Mouse (Mus musculus): Measurements from ENCODE around the gene Lmf1. TPM values are rescaled to one million over a fixed set of nuclear protein-coding genes. Genes with fewer than 3 reads are reported as not detected.

The Lmf1 gene
- polyA plus RNA-seq (2016; fragmentation: Nextera tagmentation; extraction: Ambion mirVana): 20.5 and 21.5 TPM in 2 replicates

- under 1% methylated on average over 30 of the region's 31 CpGs for WGBS
- Histone ChIP-seq H3K9ac (replicated peaks) (peak within 1 kb of the TSS; percentile 88), H3K4me3 (peak within 1 kb of the TSS; percentile 78), H3K4me1 (peaks cover 20% of the 10 kb centered on the region), H3K36me3 (no peaks in the 10 kb centered on the region), H3K27me3 (peaks cover 17% of the 10 kb centered on the region), H3K27ac (replicated peaks) (peak within 1 kb of the TSS; percentile 77), H3K4me2 (replicated peaks) (peak within 1 kb of the TSS; percentile 82), H3K9me3 (no peaks in the 10 kb centered on the region)
- ATAC-seq (ENCODE audit: low FRiP score, low read depth): peak; percentile 96
These were observed at the start of gene Lmf1 for GRCm38 (mm10) chr17:25578920-25579319. Lmf1 (plus strand) TSS chr17:25579085.

GRCm38 (mm10) chr17:25530357-25531022, 48.4 kb upstream of the Lmf1 start:
- no peak overlapping the region for H3K4me3 ChIP-seq
- H3K9ac ChIP-seq (replicated peaks): no peak overlapping the region; the same call in 1 of the 2 replicates
- no peak overlapping the region for H3K27ac ChIP-seq (replicated peaks)
- no peaks in the 10 kb centered on the region for H3K4me1 ChIP-seq
- no peak overlapping the region for H3K4me2 ChIP-seq (replicated peaks)
- no peaks in the 10 kb centered on the region for H3K9me3 ChIP-seq
- H3K36me3 ChIP-seq: no peaks in the 10 kb centered on the region
- no peak for ATAC-seq (ENCODE audit: low FRiP score, low read depth)
- WGBS: 70% methylated on average over 8 of the region's 8 CpGs
- H3K27me3 ChIP-seq: peaks cover 6% of the 10 kb centered on the region

GRCm38 (mm10) chr17:25538945-25539875, 39.7 kb upstream of the Lmf1 start:
- peak; percentile 56; the same call in 1 of the 2 replicates for ATAC-seq (ENCODE audit: low FRiP score, low read depth)
- Histone ChIP-seq H3K9me3 (no peaks in the 10 kb centered on the region), H3K27me3 (peaks cover 19% of the 10 kb centered on the region), H3K36me3 (no peaks in the 10 kb centered on the region), H3K4me2 (replicated peaks) (peak overlapping the region; percentile 45), H3K27ac (replicated peaks) (peak overlapping the region; percentile 60), H3K4me1 (peaks cover 16% of the 10 kb centered on the region), H3K9ac (replicated peaks) (peak overlapping the region; percentile 43), H3K4me3 (peak overlapping the region; percentile 5; the same call in 1 of the 2 replicates)
- WGBS: 9% methylated on average over 27 of the region's 27 CpGs

GRCm38 (mm10) chr17:25540731-25541130, 38.2 kb upstream of the Lmf1 start:
- WGBS: 83% methylated on average over 5 of the region's 5 CpGs
- Histone ChIP-seq H3K4me2 (replicated peaks) (no peak overlapping the region), H3K27me3 (peaks cover 19% of the 10 kb centered on the region), H3K27ac (replicated peaks) (no peak overlapping the region), H3K4me1 (peaks cover 16% of the 10 kb centered on the region), H3K9me3 (no peaks in the 10 kb centered on the region), H3K9ac (replicated peaks) (no peak overlapping the region), H3K36me3 (no peaks in the 10 kb centered on the region), H3K4me3 (no peak overlapping the region)
- ATAC-seq (ENCODE audit: low FRiP score, low read depth): no peak

DNA sequence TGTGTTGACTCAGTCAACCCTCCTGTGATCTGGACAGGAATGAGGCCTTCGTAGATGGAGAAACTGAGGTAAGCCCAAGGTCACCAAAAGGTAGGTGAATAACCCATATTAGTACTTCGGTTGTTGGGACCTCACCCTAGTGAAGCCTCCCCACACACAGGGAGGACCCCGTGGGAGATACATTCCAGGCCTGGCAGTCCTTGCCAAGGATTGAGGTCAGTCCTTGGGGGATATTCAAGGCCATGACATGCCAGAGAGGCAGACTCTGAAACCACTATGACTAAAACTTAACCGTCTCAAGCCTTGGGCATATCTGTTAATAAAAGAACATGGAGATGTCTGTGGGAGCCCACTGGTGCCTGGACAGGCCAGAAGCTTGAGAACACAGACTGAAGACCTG, 37.1 kb upstream of the Lmf1 start:
- WGBS: 94% methylated on average over 4 of the region's 4 CpGs
- Histone ChIP-seq H3K4me2 (replicated peaks) (no peak overlapping the region), H3K36me3 (no peaks in the 10 kb centered on the region), H3K27ac (replicated peaks) (no peak overlapping the region), H3K4me3 (no peak overlapping the region), H3K27me3 (peaks cover 19% of the 10 kb centered on the region), H3K9me3 (no peaks in the 10 kb centered on the region), H3K9ac (replicated peaks) (no peak overlapping the region), H3K4me1 (peaks cover 16% of the 10 kb centered on the region)
- ATAC-seq (ENCODE audit: low FRiP score, low read depth): no peak

- no peak overlapping the region for H3K4me3 ChIP-seq
- no peak overlapping the region for H3K4me2 ChIP-seq (replicated peaks)
- ATAC-seq (ENCODE audit: low FRiP score, low read depth): no peak
- H3K9ac ChIP-seq (replicated peaks): no peak overlapping the region
- H3K27me3 ChIP-seq: peaks cover 4% of the 10 kb centered on the region; the same call in 1 of the 2 replicates
- no peak overlapping the region for H3K27ac ChIP-seq (replicated peaks)
- no peaks in the 10 kb centered on the region for H3K4me1 ChIP-seq
- WGBS: 50% methylated on average over 3 of the region's 3 CpGs
- H3K36me3 ChIP-seq: no peaks in the 10 kb centered on the region
- H3K9me3 ChIP-seq: no peaks in the 10 kb centered on the region
These were observed 31.9 kb upstream of the Lmf1 start for GRCm38 (mm10) chr17:25547026-25547425.

DNA sequence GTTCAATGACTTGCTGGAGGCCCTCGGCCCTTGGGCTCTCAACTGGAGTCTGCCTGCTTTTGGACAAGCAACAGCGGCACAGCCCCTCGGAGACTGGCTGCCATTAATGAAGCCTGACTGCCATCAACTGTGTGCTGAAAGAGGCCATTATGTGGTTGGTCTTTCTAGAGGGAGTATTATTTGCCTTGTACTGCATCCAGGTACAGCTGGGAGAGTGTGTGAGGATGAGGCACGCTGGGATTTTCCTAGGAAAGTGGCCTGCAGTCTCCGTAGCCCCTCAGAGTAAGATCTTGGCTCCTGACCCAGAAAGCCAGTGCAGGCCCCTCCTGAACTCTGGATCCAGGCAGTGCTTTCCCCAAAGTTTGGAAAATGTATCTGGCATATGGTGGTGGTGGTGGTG, 28.9 kb upstream of the Lmf1 start:
- H3K9ac ChIP-seq (replicated peaks): no peak overlapping the region
- no peak for ATAC-seq (ENCODE audit: low FRiP score, low read depth)

GRCm38 (mm10) chr17:25551313-25551712, 27.6 kb upstream of the Lmf1 start:
- 90% methylated on average over 11 of the region's 11 CpGs for WGBS
- Histone ChIP-seq H3K9me3 (no peaks in the 10 kb centered on the region), H3K27me3 (peaks cover 19% of the 10 kb centered on the region), H3K27ac (replicated peaks) (no peak overlapping the region), H3K4me2 (replicated peaks) (no peak overlapping the region), H3K9ac (replicated peaks) (no peak overlapping the region), H3K36me3 (no peaks in the 10 kb centered on the region), H3K4me1 (peaks cover 13% of the 10 kb centered on the region), H3K4me3 (no peak overlapping the region)
- no peak for ATAC-seq (ENCODE audit: low FRiP score, low read depth)

More for the DNA sequence above, 28.9 kb upstream of the Lmf1 start:
- Histone ChIP-seq H3K9me3 (no peaks in the 10 kb centered on the region), H3K27ac (replicated peaks) (no peak overlapping the region), H3K36me3 (no peaks in the 10 kb centered on the region), H3K27me3 (peaks cover 7% of the 10 kb centered on the region), H3K4me1 (0 out of 2 replicates have a peak, but pooled peaks cover under 1% of the 10 kb centered on the region), H3K4me3 (no peak overlapping the region), H3K4me2 (replicated peaks) (no peak overlapping the region)
- 89% methylated on average over 5 of the region's 5 CpGs for WGBS

DNA sequence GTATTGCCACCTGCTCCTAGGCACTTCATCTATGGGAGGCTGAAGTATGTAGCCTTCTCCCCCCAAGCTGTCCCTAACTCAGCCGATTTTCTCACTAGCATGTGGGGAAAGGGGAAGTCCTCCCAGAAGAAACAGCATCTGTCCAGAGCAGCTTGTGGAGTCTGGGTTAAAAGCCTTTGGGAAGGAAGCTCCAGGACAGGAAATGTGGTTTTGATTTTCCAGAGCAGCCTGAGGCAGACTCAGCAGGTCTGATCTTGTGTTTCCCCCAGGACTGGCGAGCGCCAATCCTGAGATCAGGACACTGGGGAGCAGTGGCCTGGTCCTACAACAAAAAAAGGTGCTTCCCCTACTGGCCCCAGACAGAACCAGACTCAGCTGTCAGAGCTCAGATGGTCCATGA, 23.7 kb upstream of the Lmf1 start:
- H3K27ac ChIP-seq (replicated peaks): 0 out of 2 replicates have a peak overlapping the region, but pooled peaks have one; percentile 67
- no peaks in the 10 kb centered on the region for H3K36me3 ChIP-seq
- H3K4me2 ChIP-seq (replicated peaks): no peak overlapping the region
- H3K4me3 ChIP-seq: no peak overlapping the region
- no peaks in the 10 kb centered on the region for H3K9me3 ChIP-seq
- H3K27me3 ChIP-seq: peaks cover 24% of the 10 kb centered on the region
- WGBS: 54% methylated on average over 3 of the region's 3 CpGs
- 0 out of 2 replicates have a peak overlapping the region, but pooled peaks have one; percentile 20 for H3K9ac ChIP-seq (replicated peaks)
- H3K4me1 ChIP-seq: peaks cover 35% of the 10 kb centered on the region
- ATAC-seq (ENCODE audit: low FRiP score, low read depth): no peak

DNA sequence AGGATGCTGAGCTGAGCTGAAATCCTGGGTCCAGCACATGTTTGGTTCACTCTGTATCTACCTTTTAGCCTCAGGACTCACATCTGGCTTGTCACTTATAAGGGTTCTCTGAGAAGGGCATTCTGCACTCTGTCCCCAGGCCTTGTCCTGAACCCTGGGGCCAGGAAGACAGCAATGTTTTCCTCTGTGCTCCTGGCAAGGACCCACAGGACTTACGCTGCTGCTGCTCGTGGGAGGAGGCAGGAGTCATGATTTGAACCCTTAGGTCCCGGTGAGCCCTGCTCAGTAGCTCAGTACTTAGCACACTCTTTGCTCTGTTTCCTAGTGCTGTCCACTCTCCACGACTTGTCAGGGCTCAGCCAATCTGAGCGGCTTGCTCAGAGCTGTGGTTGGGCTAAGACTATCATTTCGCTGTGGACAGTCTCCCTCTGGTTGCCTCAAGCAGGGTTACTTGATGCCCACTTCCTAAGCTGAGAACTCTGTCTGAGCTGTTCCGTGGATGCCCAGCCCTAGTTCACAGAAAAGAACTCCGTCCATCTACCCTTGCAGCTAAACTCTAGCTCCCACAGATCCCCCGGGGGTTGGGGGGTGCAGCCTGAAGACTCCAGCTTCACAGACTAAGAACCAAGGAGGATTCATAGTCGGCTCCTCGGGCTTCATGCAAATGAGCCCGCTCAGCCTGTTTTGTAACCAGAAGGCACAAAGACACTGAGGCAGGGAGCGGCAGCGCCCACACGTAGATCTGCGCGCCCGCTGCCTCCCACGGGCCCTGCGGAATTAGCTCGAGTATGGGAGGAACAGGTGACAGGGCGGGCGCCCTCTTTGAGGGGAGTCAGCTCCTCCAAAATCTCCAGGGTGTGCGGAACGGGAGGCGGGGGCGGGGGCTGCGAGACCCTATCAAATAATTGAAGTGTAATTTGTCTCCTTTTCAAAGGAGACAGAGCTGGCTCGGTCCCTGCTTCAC, 22.9 kb upstream of the Lmf1 start:
- H3K4me3 ChIP-seq: peak overlapping the region; percentile 41
- no peaks in the 10 kb centered on the region for H3K9me3 ChIP-seq
- peaks cover 43% of the 10 kb centered on the region for H3K4me1 ChIP-seq
- H3K27me3 ChIP-seq: peaks cover 24% of the 10 kb centered on the region
- H3K27ac ChIP-seq (replicated peaks): peak overlapping the region; percentile 67
- H3K36me3 ChIP-seq: no peaks in the 10 kb centered on the region
- ATAC-seq (ENCODE audit: low FRiP score, low read depth): peak; percentile 57; the same call in 1 of the 2 replicates
- H3K4me2 ChIP-seq (replicated peaks): peak overlapping the region; percentile 73
- WGBS: 5% methylated on average over 29 of the region's 29 CpGs
- peak overlapping the region; percentile 57 for H3K9ac ChIP-seq (replicated peaks)
